Mouse (Mus musculus) layer of hippocampus, adult 18-20 months (tissue): Measurements from ENCODE around the gene Hes7. TPM values are rescaled to one million over a fixed set of nuclear protein-coding genes. Genes with fewer than 3 reads are reported as not detected.

ENCODE experiments used
- DNase-seq, 2 experiments: peaks; one replicate each; pipeline ENCODE4 v3.0.0; 2022; ENCODE audit warnings: low spot score in 2 of 2
- total RNA-seq, 2 experiments: library from RNA; stranded (reverse); gene quantifications; 2 replicates each; pipeline ENCODE4 v1.2.3; 2021

Hes7 gene
- total RNA-seq, 2 experiments from 2014 or later = 1.1 to 1.6 TPM

GRCm38 (mm10) chr11:69135361-69135760 lies 15.2 kb downstream of the Hes7 start:
- no peak for DNase-seq

DNA sequence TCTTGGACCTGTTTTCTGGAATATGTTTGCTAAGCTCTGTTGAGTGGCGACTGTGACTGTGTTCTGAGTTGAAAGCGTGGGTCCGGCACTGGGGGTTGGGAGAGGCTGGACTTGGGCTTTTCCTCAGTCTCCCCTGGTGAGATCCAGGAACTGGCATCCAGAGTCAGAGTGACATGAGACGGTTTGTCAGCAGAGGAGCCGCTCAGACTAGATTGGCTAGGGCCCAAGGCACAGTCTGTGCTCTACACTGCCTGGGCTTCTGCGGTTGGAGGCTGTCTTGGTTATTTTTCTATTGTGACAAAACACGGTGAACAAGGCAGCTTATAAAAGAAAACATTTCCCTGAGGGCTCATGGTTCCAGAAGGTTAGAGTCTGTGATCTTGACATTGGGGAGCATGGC lies 27.3 kb downstream of the Hes7 start:
- DNase-seq = peak; percentile 41 to 70

DNA sequence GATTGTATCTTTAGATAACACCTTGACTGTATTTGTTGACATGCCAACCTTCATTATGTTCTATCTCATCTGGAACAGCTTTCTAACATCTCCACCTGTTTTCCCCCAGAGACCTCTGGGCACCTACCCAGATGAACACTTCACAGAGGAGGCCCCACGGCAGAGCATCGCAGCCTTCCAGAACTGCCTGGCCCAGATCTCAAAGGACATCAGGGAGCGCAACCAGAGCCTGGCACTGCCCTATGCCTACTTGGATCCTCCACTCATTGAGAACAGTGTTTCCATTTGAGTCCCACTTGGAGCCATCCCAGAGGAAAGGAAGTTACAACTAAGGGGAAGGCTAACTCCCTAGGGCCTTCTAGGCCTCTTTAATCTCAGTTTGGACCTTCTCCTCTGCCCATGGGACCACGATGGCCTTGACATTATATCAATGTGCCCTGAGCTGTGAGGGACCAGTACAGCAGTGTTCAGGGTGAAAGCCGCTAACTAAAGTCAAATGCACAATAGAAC lies 28.3 kb downstream of the Hes7 start:
- DNase-seq = no peak

DNA sequence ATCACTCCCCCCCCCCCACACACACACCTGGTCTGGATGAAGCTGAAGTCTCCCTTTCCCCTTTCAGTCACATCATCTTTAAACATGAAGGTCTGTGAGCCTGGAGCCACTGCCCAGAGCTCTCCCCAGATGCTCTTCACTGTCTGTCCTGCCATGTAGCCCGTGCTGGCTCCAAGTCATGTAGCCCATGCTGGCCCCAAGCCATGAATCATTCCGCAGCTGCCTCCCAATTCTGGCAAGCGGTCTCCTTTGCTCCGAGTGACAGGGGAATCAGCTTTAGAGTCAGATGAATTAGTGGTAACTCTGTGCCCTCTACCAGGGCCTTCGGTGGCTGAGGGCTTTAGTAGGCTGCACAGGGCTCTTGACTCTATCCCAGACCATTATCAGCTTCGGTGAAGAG lies 29.5 kb downstream of the Hes7 start:
- DNase-seq = no peak

- DNase-seq = peak in 1 of 2 experiments; percentile 79
Observed at GRCm38 (mm10) chr11:69150444-69150843, 30.2 kb downstream of the Hes7 start.

GRCm38 (mm10) chr11:69151004-69151403 lies 30.8 kb downstream of the Hes7 start:
- no peak for DNase-seq

- peak in 1 of 2 experiments; percentile 75 for DNase-seq
Observed at GRCm38 (mm10) chr11:69153831-69154230, 33.6 kb downstream of the Hes7 start.

GRCm38 (mm10) chr11:69155351-69155750 lies 35.1 kb downstream of the Hes7 start:
- no peak for DNase-seq

DNA sequence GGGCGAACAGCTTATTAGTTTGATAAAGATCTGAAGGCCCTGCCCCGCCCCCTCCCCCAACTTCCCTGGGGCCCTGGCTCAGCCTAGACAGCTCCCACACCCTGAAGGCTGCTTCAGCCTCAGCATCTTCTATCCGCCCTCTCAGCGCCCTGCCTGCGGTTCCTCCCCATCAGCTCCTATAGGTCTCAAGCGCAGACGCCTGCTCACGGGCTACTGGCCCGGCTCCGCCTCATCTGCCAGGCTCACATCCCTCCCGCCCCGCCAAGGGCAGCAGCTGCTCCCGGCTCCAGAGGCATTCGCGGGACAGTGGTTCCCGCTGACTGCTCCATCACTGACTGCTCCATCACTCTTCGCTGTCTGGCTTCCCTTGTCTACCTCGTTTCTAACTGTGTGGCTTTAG lies 36.6 kb downstream of the Hes7 start, which contains the start of gene Alox12b:
TSS of gene Alox12b (plus strand) at position 190 of the 400 bp plus-strand sequence.
- DNase-seq = no peak

DNA sequence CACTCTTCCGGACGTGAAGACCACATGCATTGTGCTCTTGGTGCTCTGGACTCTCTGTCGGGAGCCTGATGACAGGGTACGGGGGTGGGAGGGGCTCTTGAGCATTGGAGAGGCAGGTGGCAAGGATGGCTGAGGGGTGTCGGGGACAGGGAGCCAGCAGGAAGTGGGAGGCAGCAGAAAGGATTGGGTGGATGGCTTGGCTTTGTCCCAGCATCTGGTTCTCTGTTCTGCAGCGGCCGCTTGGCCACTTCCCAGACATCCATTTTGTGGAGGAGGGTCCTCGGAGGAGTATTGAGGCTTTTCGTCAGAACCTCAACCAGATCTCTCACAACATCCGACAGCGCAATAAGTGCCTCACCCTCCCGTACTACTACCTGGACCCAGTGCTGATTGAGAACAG lies 49.1 kb downstream of the Hes7 start:
- peak; percentile 49 to 57 for DNase-seq

- DNase-seq = peak; percentile 33 to 59
Observed at GRCm38 (mm10) chr11:69171626-69172025, 51.4 kb downstream of the Hes7 start.

DNA sequence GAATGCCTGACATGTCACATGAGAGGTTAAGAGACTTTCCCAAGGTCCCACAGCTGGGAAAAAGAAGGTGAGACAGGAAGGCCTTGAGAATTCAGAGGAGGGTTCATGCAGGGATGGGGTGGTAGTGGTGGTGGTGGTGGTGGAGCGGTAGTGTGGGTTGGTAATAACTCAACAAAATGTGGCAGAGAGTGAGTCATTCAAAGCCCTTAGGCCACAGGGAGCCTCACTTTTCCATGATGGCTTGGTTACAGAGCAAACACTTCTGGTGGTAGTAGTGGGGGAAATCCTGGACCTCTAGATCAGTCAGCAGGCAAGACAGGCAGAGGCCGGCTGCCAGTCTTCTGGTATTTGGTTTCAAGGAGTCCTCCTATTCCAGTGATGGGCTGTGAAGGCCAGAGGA lies 52.4 kb downstream of the Hes7 start:
- DNase-seq = no peak

Other genes starting within 250 kb of the Hes7 start
- 10 to 100 TPM; 95.9 to 98.2 TPM for gene Ndel1, start 248.5 kb upstream of the Hes7 start, total RNA-seq
- not detected for gene Rnf222, start 231.9 kb upstream of the Hes7 start, total RNA-seq
- 100 to 1,000 TPM; 802 to 835 TPM for gene Rpl26, start 218.8 kb upstream of the Hes7 start, total RNA-seq
- not detected for gene Odf4, start 193.3 kb upstream of the Hes7 start, total RNA-seq
- 1 to 10 TPM; 9.3 to 9.6 TPM for gene Arhgef15, start 162.9 kb upstream of the Hes7 start, total RNA-seq
- gene Slc25a35, start 152.3 kb upstream of the Hes7 start, total RNA-seq = 1 to 10 TPM; 4.2 to 5.3 TPM
- 10 to 100 TPM; 16.9 to 19.4 TPM for gene Rangrf, start 145.2 kb upstream of the Hes7 start, total RNA-seq
- 10 to 100 TPM; 22.1 to 23.4 TPM for gene Pfas, start 111.9 kb upstream of the Hes7 start, total RNA-seq
- 10 to 100 TPM; 34.3 to 39.2 TPM for gene Ctc1, start 104.5 kb upstream of the Hes7 start, total RNA-seq
- gene Aurkb, start 74.8 kb upstream of the Hes7 start, total RNA-seq = not detected
- gene Borcs6, start 60.7 kb upstream of the Hes7 start, total RNA-seq = 10 to 100 TPM; 32.9 to 36.4 TPM
- gene Tmem107, start 49.6 kb upstream of the Hes7 start, total RNA-seq = 10 to 100 TPM; 15.2 to 21.0 TPM
- 1,000 to 10,000 TPM in 1 of 2 experiments, 100 to 1,000 TPM in 1; 995 to 1,010 TPM for gene Vamp2, start 31.9 kb upstream of the Hes7 start, total RNA-seq
- gene Per1, start 25.2 kb upstream of the Hes7 start, total RNA-seq = 100 to 1,000 TPM in 1 of 2 experiments, 10 to 100 TPM in 1; 92.9 to 115 TPM
- gene 9130213A22Rik, start 2.2 kb downstream of the Hes7 start, total RNA-seq = 1 to 10 TPM; 1.3 to 1.6 TPM
- gene Aloxe3, start 5.5 kb downstream of the Hes7 start, total RNA-seq = 1 to 10 TPM; 8.6 to 9.1 TPM
- gene Alox12b, start 36.6 kb downstream of the Hes7 start, total RNA-seq = 10 to 100 TPM; 10.7 to 18.4 TPM
- 10 to 100 TPM in 1 of 2 experiments, 1 to 10 TPM in 1; 8.6 to 10.1 TPM for gene Alox8, start 77.4 kb downstream of the Hes7 start, total RNA-seq
- gene Gucy2e, start 116.6 kb downstream of the Hes7 start, total RNA-seq = 1 to 10 TPM; 1.5 to 1.6 TPM
- 10 to 100 TPM; 13.5 to 14.1 TPM for gene Cntrob, start 203.4 kb downstream of the Hes7 start, total RNA-seq
- gene Trappc1, start 203.6 kb downstream of the Hes7 start, total RNA-seq = 10 to 100 TPM; 51.4 to 59.8 TPM
- gene Kcnab3, start 205.9 kb downstream of the Hes7 start, total RNA-seq = 10 to 100 TPM; 21.0 to 25.8 TPM
- 100 to 1,000 TPM; 124 to 132 TPM for gene Rnf227, start 220.1 kb downstream of the Hes7 start, total RNA-seq
- 100 to 1,000 TPM; 531 to 556 TPM for gene Chd3, start 249.0 kb downstream of the Hes7 start, total RNA-seq